Mouse (Mus musculus) gastrocnemius, postnatal 4 days (tissue): ENCODE measurements around the gene C2cd3. TPM values are rescaled to one million over a fixed set of nuclear protein-coding genes. Genes with fewer than 3 reads are reported as not detected.
"Not testable (repeated sequence)": the region's sequence is repeated elsewhere in the genome, so short reads cannot be mapped to it uniquely, and the experiment has no call there.

Experiments used
- DNase-seq, 2 experiments: peaks; one replicate each; pipeline ENCODE4 v3.0.0; 2021 to 2022; ENCODE audit warnings: low spot score in 2 of 2, mixed read lengths in 2 of 2
- total RNA-seq, 2 experiments: library from RNA; stranded (reverse); gene quantifications; 2 replicates each; pipeline ENCODE4 v1.2.3; 2021

C2cd3 gene
- total RNA-seq, 2 experiments from 2014 or later: 12.6 to 14.3 TPM

DNA sequence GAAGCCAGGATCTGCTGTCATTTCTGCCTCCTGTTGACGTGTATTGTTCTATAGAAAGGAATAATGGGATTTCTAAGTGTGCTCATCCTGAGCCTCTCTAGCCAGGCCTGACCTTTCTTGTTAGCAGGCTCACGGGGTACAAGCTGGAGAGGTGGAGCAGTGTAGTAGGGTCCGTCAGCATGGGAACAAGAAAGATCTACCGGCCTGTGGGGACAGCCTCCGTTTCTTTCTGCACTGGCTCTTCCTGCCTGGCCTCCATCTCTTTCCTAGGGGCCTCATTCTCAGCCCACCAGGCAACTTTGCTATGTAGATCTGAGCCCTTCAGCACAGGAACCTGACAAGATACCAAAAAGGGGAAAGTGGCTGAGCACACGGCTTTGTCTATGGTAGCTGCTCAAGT lies 96.7 kb downstream of the C2cd3 start:
- no peak for DNase-seq

DNA sequence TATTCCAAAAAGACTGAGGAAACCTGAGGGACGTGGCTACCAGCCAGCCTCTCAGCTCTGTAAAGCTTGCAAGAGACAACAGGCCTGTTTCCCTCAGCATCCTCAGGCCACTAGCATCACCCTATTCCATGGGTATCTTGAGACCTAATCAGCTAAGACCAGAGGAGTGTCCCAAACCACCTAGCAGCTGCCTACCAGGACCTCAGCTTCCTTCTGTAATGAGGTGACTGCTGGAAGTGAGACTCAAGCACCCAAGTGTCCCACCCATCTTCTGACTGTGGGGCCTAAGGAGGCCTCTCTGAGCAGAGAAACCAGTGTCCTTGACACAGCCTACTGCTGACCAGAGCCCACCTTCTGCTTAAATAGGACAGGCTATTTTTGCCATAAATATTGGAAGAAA lies 97.5 kb downstream of the C2cd3 start:
- DNase-seq: no peak

DNA sequence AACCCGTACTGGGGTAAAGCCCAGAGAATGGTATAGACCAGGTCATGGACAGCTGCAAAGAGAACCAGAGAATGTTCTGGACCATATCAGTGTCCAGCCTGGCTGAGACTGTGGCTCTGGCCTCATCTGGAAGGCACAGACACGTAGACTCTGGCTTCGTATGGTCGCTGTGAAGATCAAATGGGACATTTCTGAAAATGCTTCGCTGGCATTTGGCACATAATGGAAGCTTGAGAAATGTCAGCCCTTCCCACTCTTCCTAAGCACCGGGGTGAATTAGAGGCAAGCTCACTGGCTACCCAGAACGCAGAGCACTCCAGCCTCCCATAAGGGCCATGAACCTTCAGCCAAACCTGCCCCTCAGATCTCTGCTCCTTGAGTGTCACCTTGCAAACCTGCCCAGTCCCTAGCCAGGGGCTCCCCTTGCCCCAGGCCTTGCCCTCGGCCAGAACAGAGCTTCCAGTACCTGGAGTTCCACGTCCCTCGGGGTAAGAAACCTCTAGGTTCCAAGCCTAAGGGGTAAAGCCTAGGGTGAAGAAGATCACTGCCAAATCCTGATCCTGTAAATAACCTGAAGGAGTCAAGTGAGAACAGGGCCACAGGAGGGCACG lies 98.9 kb downstream of the C2cd3 start:
- no peak for DNase-seq

DNA sequence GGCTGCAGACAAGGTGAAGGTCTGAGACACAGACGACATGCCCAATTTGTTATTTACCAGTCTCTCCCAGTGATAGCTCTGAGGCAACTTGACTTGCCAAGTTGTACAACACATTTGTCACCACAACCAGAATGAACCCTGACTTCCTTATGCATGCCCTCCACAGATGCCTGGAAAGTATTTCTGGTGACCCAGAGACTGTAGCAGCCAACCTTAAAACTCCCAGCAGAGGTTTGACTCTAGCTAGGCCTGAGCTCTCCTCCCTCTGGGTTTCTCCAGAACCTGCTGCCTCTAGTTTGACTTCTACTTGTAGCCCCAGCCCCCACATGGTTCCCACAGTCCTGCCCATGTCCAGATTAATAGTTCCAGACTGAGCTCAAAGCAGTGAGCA lies 99.4 kb downstream of the C2cd3 start:
- DNase-seq: no peak

DNA sequence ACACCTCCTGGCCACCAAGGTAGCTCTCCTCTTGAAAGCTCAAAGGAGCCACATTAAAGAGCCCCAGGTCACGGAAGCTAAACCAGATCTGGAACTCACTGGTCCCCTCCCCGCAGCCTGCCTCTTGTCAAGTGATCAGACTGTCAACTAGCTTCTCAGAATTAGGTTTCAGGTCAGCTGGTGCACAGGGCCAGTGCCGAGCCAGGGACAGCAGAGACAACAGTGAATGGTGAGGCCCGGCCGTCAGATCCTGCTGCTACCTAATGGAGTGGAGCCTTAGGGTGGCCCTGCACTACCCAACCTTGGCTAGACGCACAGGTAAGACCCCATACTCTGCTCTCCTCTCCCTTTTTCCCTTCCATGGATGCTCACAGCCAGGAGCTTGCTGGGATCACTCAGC lies 100.7 kb downstream of the C2cd3 start, which contains the start of gene Ucp3:
Ucp3 (plus strand) TSS at position 214 of the 400 bp plus-strand sequence.
- DNase-seq: no peak

DNA sequence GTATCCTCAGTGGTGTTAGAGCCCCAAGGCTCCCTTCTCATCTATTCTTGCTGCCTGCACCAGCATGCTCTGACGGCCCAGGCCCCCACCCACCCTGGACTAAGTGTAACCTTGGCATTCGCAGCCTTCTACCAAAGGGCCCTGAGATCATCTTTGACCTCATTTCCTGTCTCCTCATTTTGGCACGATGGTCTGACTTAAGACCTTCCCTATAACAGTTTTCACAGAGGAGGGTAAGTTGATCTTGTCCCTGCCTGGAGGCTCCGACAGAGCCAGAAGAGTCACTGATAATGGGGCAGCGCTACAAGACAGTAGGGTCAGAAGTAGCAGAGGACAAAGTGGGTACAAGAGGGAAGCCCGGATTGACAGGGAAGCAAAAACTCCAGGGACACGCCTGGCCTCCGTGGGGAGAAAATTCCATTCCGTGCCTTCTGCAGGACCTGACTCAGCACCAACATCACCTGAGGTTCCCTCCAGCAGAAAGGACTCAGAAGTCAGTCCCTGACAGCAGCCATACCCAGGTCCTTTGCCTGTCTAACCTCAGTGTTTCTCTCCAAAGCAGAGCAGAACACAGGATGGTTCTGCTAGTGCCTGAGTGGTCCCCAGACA lies 101.9 kb downstream of the C2cd3 start:
- DNase-seq: no peak

DNA sequence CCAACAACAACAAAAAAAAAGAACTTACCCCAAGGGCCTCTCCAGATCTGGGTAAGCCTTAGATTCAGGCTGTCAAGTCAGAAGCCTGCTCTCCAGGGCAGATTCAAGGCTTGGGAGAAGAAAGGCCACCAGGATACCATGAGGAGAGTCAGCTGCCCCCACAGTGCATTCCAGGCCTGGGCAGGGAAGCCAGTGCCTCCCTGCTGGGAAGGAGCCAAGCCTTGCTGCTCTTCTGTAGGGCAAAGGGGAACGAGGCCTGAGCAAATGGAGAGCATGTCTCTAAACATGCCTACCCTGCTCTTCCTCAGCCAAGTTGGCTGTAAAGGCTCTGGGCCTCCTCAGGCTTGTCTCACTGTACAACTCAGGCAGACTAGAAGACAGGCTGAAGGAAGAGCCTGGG lies 102.6 kb downstream of the C2cd3 start:
- peak in 1 of 2 experiments; percentile 60 for DNase-seq

DNA sequence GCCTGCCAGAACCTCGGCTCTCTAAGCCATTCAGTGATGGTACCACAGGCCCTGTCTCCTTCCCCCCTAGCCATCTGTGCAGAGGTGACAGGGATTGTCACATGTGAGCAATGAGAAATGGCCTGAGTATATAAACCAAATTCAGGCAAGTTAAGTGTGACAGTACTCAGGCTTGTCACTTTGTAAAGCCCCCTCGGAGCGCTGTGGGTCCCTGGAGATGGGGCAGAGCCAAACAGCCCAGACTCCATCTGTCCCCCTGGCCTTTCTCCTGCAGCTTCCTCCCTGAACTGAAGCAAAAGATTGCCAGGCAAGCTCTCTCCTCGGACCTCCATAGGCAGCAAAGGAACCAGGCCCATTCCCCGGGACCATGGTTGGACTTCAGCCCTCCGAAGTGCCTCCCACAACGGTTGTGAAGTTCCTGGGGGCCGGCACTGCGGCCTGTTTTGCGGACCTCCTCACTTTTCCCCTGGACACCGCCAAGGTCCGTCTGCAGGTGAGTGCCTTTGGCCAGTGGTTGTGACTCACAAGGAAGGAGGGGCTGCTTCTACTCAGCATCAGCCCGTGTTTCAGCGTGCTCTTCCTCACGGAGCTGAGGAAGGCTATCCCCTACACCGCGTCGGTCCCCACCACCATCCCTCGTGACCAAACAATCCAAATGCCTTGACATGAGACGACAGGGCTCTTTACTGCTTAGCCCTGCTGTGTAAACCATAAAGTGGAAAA lies 107.2 kb downstream of the C2cd3 start:
- no peak for DNase-seq

DNA sequence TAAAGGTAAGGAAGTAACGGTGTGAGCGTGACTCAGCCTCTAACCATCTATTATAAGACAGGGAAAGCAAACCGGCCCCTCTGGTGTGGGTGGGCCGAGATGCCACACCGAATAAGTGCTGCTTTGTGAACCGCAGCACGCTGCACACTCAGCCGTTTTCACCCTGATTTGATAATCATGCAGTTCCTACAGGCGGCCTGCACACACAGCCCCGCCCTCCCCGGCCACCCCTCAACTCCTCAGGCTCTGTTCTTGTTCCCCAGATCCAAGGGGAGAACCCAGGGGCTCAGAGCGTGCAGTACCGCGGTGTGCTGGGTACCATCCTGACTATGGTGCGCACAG lies 107.8 kb downstream of the C2cd3 start:
- no peak for DNase-seq

DNA sequence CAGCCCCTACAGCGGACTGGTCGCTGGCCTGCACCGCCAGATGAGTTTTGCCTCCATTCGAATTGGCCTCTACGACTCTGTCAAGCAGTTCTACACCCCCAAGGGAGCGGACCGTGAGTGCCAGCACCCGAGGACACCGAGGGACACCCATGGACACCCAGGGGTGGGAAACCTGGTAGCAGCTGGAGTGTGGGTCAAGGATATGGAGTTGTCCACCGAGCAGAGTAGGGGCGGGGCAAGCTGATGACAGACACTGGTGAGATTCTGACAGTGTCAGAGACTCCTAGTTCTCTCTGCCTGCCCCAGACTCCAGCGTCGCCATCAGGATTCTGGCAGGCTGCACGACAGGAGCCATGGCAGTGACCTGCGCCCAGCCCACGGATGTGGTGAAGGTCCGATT lies 108.1 kb downstream of the C2cd3 start:
- DNase-seq: no peak

DNA sequence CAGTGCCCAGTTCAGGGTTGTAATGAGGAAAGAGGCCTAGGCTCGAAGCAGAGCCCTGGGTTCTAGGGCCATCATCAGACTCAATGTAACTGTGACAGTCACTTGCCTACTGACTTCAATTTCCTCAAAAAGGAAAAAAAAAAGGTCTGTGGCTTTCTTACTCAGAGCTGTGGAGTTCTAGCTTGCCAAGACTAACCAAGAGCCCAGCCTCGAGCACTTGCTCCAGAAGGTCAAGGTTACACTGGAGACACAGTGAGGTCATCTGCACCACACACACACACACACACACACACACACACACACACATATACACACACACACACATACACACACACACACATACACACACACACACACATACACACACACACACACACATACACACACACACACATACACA lies 110.0 kb downstream of the C2cd3 start:
- not testable (repeated sequence) for DNase-seq

DNA sequence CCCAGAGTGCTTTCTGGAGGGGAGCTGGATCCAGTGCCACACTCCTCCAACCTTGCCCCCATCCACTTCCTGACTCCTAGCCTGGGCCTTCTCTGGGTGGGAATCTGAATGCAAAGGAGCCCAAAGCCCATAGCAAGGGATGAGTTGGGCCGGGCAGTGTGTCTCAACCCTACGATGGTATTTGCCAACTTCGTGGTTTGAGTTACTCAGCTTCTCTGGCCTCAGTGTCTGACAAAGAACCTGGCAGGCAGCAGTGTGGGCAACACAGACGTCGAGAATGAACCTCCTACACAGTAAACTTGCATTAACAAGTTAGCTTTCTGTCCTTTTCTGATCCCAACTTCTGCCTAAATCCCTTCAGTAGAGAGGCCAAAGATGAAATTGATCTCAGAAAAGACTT lies 112.5 kb downstream of the C2cd3 start:
- DNase-seq: no peak

DNA sequence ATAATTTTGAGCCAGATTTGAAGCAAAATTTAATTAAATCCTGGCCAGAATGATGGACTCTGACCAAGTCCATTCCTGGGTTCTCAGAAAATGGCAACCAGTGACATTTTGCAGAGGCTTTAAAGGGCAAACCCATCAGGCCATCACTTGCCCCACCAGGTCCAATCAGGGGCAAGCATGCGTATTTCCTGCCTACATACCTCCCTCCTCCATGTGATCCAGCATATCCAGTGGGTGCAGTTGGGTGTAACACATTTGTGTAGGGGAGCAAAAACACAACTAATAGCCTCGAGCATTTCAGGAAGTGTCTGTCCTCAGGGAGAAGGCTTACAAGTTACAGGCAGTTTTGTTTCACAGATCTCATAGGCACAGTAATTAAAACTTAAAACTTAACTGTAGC lies 115.3 kb downstream of the C2cd3 start:
- DNase-seq: no peak

DNA sequence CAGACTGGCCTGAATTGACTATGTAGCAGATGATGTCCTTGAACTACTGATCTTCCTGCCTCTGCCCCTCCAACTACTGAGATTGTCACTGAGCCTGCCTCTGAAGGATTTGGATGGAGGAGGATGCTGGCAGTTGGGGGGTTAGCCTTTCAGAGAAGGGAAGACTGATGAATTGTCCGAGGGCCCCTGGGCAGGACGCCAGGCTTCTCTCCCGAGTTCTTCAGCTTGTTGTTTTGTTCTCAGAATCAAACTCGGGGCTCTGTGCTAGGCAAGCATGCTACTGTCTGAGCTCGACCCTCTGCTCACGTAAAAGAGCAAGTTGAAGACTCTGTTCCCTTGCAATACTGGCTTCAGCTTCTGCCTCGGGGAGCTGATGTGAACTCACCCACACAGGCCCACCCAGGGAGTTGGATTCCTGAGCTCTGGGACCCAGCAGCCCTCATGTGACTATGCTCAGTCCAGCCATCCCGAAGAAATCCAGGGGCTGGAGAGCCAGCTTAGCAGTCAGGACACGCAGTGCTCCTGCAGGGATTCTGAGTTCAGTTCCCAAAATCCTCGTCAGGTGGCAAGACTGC lies 116.5 kb downstream of the C2cd3 start:
- peak in 1 of 2 experiments; percentile 51 for DNase-seq

DNA sequence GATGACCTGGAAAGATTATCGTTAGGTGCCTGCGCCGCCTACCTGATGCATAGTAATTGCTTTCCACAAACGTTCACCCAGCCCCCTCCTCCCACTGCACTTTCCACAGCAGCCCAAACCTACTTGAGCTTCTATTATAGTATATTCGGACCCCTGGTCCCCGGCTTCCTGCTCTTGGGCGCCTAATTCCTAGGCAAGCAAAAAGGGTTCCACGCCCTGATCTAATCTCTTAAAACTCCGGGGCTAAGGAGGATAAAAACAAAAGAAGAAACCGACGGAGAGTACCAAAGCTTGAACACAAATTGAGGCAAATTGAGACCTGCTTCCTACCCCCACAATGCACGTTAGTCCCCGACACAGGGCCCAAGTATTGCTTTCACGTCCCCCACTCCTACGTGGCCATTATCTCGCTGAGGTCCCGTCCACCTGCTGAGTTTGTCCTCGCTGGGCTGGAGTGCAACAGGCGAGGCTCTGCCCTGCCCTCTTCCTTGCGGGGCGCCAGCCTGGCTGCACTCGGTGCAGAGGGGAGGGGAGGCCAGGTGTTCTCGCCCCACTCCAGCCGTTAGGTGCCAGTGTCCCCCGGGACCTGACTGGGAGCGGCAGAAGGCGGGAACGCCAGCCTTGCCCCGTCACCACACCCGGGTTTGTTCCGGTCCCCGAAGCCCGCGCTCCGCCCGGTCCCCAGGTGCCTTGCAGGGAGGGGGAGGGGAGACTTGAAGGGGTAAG lies 120.5 kb downstream of the C2cd3 start:
- peak in 1 of 2 experiments; percentile 48 for DNase-seq

DNA sequence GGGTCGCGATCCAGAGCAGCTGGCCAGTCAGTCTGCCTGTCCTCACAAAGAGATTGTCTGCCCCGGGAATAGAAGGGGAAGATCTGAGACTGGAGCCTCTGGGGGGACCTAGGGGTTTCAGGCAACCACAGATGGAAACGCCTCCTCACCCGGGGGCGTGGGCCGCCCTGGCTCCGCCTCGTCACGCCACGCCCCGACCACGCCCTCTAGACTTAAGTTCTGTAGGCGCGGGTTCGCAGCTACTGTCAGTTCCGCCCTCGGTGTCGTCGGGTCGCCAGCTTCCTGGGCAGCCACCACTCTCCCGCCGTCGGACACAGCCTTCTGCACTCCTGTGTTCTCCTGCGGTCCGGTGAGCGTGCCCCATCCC lies 121.1 kb downstream of the C2cd3 start, which contains the start of gene Ucp2:
Ucp2 (plus strand) TSS at position 221 of the 367 bp plus-strand sequence.
- DNase-seq: peak; percentile 68 to 84

DNA sequence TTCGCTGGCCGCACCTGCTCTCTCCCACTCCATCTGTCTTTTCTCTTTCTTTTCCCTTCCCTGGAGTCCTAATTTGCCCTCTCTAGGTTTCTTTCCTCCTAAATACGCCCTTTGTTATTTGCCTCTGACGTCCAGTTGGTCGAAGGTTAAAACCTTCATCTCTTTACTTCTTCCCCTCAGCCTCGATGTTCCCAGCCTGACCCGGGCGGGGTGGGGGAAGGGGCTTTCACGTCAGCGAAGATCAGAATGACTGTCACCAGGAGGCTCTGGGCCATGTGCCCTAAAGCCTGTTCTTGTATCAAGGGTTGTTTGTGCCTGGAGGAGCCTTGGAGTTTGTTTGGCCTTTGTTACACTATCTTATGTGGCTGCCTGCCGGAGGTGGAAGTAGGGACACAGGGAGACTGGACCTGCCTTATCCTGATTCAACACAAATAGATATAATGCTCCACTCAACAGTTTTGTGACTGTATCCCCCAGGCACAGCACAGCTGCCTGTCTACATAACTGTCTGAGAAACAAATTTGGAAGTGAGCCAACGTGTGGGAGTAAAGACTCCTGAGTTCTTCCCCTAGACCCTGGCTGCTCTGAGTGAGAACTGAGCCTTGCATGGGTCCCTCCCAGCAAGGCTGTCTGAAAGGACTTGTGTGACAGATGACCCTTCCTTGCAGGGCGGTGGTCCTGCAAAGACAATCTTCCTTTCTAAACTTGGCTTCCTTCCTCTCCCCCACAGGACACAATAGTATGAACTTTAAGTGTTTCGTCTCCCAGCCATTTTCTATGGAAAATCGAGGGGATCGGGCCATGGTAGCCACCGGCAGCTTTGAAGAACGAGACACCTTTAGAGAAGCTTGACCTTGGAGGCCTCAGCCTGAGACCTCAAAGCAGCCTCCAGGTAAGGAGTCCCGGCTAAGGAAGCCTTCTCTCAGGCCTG lies 121.7 kb downstream of the C2cd3 start:
- no peak for DNase-seq

DNA sequence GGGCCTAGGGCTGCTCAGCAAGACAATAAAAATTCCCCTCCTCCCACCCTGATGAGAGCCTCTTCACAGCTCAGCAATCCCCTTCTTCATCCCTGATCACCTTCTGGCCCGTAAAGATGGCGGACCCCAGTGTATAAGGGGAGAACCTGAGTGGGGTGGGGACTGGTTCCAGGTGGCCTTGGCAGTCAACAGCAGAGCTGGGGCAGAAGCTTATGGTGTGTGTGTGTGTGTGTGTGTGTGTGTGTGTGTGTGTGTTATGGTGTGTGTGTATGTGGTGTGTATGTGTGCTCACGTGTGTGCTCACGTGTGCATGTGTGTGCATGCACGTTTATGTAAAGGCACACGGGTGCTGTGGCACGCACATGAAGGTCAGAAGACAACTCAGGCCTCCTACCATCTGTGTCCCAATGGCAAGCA lies 122.4 kb downstream of the C2cd3 start:
- no peak for DNase-seq

DNA sequence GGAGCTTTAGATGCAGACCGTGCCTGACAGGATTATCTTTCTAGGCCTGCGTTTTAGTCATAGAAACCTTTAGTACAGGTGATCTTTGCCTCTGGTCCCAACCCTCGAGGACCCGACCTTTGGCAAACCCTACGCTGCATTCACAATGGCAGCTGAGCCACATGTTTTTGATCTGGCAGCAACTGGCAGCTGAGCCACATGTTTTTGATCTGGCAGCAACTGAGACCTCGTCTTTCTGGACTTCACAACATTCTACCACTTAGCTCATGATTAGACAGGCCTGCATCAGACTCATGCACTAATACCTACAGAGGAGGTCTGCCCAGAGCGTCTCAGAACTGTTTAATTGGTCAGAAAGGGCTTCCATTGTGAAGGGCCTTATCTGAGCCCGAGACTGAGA lies 123.0 kb downstream of the C2cd3 start:
- no peak for DNase-seq

DNA sequence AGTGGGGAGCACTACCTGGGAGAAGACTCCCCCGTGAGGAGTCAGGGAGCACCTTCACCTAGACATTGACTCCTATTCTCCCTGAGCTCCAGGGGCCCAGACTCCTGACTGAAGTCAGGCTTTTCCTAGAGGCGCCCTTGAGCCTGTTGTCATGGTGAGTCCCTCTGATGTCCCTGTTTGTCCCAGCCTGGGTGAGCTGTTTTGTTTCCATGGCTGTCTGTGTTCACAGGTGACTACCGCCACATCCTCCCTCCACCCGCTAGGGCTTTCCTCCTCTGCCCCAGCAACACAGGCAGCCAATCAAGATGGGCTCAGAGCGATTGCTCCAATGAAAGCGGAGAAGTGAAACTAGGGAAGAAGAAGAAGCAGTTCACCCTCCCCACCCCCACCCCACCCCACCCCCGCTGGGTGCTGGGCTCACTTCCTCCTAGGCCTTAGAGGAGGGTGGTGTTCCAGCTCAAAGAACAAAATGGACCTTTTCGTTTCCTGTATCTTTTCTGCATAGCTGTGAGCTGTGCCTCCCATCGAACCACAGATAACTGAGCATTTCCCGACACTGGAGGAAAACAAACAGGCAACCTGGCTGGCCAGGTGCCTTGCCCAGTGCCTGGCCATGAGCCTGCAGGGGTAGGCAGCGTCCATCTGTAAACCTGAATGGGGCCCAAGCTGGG lies 123.7 kb downstream of the C2cd3 start:
- no peak for DNase-seq
